Mouse (Mus musculus): ENCODE results near the gene Pfdn2. TPM values are rescaled to one million over a fixed set of nuclear protein-coding genes. Genes with fewer than 3 reads are reported as not detected.
A peak's percentile ranks its signal among the peaks of the same experiment; 100 is the strongest.
"Not testable (repeated sequence)": the region's sequence is repeated elsewhere in the genome, so short reads cannot be mapped to it uniquely, and the experiment has no call there.

Pfdn2 gene
- polyA plus RNA-seq (2015; fragmentation: Nextera tagmentation; extraction: Ambion mirVana), result 122 and 130 TPM in 2 replicates

DNA sequence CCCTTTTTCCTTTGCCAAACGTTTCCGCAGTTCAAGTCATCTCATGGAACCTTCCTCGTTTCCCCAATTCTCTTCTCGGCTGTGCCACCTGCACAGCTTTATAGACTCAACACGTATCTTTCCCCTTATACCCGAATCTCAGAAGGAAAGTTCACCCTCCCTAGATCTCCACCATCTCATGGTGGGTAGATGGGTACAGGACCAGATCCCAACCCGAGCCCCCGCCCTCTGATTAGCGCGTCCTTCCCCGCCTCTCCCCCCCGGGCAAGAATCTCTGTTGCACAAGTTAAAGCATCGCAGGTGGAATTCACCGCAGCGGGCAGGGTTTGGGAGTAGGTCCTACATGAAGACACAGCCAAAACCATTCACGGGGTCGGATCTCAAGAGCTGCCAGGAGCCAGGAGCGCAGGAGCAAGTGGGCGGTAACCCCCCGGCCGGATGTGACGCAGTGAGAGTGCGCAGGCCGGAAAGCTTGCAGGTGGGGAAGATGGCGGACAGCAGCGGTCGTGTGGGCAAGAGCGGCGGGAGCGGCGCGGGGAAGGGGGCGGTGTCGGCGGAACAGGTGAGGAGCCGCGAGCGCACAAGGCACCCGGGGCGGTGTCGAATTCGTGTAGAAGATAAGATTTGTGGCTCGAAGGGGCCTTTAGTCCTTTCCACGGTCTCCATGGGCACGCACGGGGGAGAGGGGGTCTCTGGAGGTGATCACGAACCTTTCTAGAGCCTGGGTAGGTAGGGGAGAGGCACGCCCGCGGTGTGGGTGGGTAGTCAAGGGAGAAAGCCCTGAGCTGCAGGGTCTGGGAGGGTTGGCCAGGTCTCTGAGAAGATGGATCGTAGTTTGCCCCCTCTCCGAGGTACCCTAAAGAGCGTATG is at the start of gene Pfdn2, which contains the start of gene Nit1:
Gene Pfdn2 (plus strand): TSS at position 446 of the 870 bp plus-strand sequence.
Gene Nit1 (minus strand): TSS at position 422 of the 870 bp plus-strand sequence.
- Histone ChIP-seq H3K27me3 (no peaks in the 10 kb centered on the region), H3K9ac (peak within 1 kb of the TSS; percentile 78), H3K4me3 (replicated peaks) (peak within 1 kb of the TSS; percentile 94), H3K4me1 (peaks cover 22% of the 10 kb centered on the region), H3K4me2 (peak within 1 kb of the TSS; percentile 86), H3K9me3 (replicated peaks) (0 out of 2 replicates have a peak, but pooled peaks cover 7% of the 10 kb centered on the region), H3K27ac (peak within 1 kb of the TSS; percentile 88), H3K36me3 (peaks cover 31% of the 10 kb centered on the region)
- ATAC-seq (replicated peaks; ENCODE audit: low FRiP score), result peak; percentile 92
- WGBS, result under 1% methylated on average over 53 of the region's 53 CpGs

DNA sequence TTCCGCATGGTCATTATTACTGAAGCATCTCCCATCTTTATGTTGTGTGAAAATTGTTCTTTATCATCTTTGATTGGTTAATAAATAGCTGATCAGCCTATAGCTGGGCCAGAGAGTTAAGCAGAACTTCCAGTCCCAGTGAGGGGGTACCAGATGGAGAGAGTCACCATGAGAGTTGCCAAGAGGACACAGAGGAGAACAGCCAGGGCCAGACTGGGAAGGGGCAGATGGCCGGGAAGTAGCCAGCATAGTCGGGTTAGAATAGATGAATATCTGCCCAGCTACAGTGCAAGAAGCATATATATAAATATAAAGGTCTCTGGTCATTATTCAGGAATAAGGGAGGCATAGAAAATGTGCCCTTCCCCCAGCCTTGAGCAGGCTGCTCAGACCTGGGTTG is 47.2 kb upstream of the Pfdn2 start:
- peaks cover 7% of the 10 kb centered on the region for H3K4me1 ChIP-seq
- H3K36me3 ChIP-seq, result no peaks in the 10 kb centered on the region
- H3K9ac ChIP-seq, result no peak overlapping the region
- no peak for ATAC-seq (replicated peaks; ENCODE audit: low FRiP score)
- no peak overlapping the region for H3K4me2 ChIP-seq
- no peak overlapping the region for H3K27ac ChIP-seq
- H3K27me3 ChIP-seq, result peaks cover 22% of the 10 kb centered on the region
- H3K9me3 ChIP-seq (replicated peaks), result no peaks in the 10 kb centered on the region
- no peak overlapping the region for H3K4me3 ChIP-seq (replicated peaks)
- 70% methylated on average over 3 of the region's 3 CpGs for WGBS

DNA sequence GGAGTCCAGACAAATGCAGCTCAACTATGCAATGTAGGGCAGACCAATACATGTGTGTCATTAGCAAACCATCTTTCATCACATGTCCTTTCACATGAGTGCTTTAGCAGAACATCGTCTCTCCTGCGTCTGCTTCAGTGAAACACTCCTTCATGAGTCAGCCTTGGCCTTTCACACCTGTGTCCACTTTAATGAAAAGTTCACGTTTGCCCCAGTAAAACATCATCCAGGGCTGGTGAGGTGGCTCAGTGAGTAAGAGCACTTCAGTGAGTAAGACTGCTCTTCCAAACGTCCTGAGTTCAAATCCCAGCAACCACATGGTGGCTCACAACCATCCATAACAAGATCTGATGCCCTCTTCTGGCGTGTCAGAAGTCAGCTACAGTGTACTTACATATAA is 39.3 kb upstream of the Pfdn2 start:
- H3K4me1 ChIP-seq; H3K27me3 ChIP-seq; H3K4me2 ChIP-seq; H3K9ac ChIP-seq; H3K4me3 ChIP-seq (replicated peaks); H3K36me3 ChIP-seq; H3K27ac ChIP-seq; ATAC-seq (replicated peaks; ENCODE audit: low FRiP score); H3K9me3 ChIP-seq (replicated peaks): not testable (repeated sequence)
- WGBS, result 75% methylated on average over 5 of the region's 5 CpGs

DNA sequence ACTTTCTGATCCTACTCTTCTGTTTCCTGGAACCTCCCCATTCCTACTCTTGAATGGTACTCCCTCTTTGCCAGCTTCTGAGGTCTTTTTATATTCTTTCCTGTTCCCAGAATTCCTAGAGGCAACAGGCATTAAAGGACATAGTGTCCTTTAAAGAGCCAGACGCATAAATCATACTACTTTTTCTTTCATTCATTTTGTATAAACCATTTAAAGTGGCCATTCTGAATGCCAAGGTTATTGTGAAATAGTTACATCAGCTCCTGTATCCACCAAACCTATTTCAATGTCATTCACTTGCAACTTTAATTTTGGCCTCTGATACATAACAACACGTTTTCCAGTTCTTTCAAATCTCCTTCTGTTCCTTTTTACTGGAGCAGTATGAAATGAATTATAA is 36.1 kb upstream of the Pfdn2 start:
- no peak overlapping the region for H3K27ac ChIP-seq
- H3K4me3 ChIP-seq (replicated peaks), result no peak overlapping the region
- H3K4me2 ChIP-seq, result no peak overlapping the region
- WGBS, result 69% methylated on average over 2 of the region's 2 CpGs
- H3K27me3 ChIP-seq, result no peaks in the 10 kb centered on the region
- ATAC-seq (replicated peaks; ENCODE audit: low FRiP score), result no peak
- H3K4me1 ChIP-seq, result no peaks in the 10 kb centered on the region
- no peak overlapping the region for H3K9ac ChIP-seq
- H3K9me3 ChIP-seq (replicated peaks), result no peaks in the 10 kb centered on the region
- H3K36me3 ChIP-seq, result no peaks in the 10 kb centered on the region

DNA sequence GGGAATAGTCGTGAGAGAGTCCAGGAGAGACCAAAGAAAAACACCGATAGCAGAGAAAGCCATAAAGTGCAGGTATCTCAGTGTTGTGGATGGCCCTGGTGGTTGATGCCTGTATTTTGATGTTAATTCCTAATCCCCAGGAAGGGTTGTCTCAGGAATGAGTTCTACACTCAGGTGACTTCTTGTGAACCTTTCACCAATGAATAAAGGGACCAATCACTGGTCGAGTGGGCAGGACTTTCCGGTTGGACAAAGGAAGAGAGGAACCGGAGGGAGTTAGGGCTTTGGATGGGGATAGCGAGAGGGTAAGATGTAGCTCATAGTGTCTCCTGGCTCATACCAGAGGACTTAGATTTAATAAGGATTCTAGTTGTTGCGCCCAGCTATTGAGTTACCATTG is 25.7 kb upstream of the Pfdn2 start:
- peaks cover 6% of the 10 kb centered on the region; the same call in 1 of the 2 replicates for H3K4me1 ChIP-seq
- peak overlapping the region; percentile 51 for H3K4me2 ChIP-seq
- 0 out of 2 replicates have a peak, but pooled peaks cover 5% of the 10 kb centered on the region for H3K36me3 ChIP-seq
- 0 out of 2 replicates have a peak overlapping the region, but pooled peaks have one; percentile 24 for H3K9ac ChIP-seq
- no peaks in the 10 kb centered on the region for H3K9me3 ChIP-seq (replicated peaks)
- peak overlapping the region; percentile 33 for H3K4me3 ChIP-seq (replicated peaks)
- WGBS, result 15% methylated on average over 7 of the region's 7 CpGs
- no peaks in the 10 kb centered on the region for H3K27me3 ChIP-seq
- H3K27ac ChIP-seq, result no peak overlapping the region
- no peak for ATAC-seq (replicated peaks; ENCODE audit: low FRiP score)

DNA sequence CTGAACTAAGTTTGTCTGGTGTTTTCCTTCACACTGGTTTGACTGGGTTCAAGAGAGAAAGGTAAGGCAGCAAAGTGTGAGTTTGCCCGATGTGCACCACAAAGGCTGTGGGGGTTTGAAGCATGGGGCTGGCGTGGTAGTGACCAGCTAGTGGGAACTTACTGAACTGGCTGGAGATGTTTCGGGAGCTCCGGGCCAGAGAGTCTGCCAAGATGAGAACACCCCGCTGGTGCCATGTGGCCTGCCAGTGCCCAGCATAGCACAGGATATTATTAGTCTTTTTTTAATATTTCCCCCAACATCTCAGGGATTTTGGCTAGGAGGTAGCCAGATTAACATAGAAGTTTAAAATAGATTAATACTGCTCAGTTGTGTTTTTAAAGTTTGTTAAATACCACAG is 25.3 kb upstream of the Pfdn2 start:
- H3K9me3 ChIP-seq (replicated peaks), result no peaks in the 10 kb centered on the region
- peak overlapping the region; percentile 51 for H3K4me2 ChIP-seq
- 21% methylated on average over 5 of the region's 5 CpGs for whole genome bisulfite sequencing
- 0 out of 2 replicates have a peak overlapping the region, but pooled peaks have one; percentile 24 for H3K9ac ChIP-seq
- no peak overlapping the region for H3K27ac ChIP-seq
- no peak for ATAC-seq (replicated peaks; ENCODE audit: low FRiP score)
- H3K4me3 ChIP-seq (replicated peaks), result peak overlapping the region; percentile 33
- H3K27me3 ChIP-seq, result no peaks in the 10 kb centered on the region
- H3K4me1 ChIP-seq, result peaks cover 6% of the 10 kb centered on the region; the same call in 1 of the 2 replicates
- H3K36me3 ChIP-seq, result 0 out of 2 replicates have a peak, but pooled peaks cover 9% of the 10 kb centered on the region

DNA sequence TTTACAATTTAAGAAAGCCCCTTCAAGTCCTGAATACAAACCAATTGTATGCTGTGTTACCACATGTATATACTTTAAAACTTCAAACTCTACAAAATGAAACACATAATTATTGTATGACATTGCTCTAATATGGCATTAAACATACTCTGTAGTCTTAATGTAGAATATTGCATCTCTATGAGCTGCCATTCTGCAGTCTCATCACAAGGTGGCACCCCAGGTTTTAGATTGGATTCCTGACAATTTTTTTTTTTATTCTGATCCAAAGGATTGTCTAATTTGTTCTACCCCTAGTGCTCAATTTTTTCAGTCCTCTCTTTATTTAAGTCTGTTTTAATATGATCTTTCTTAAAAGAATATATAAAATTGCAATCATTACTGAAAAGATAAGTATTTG is 24.1 kb upstream of the Pfdn2 start:
- H3K4me1 ChIP-seq, result peaks cover 6% of the 10 kb centered on the region; the same call in 1 of the 2 replicates
- no peak overlapping the region for H3K4me2 ChIP-seq
- peaks cover 20% of the 10 kb centered on the region; the same call in 1 of the 2 replicates for H3K36me3 ChIP-seq
- H3K9me3 ChIP-seq (replicated peaks), result no peaks in the 10 kb centered on the region
- H3K27ac ChIP-seq, result no peak overlapping the region
- ATAC-seq (replicated peaks; ENCODE audit: low FRiP score), result no peak
- H3K27me3 ChIP-seq, result no peaks in the 10 kb centered on the region
- no peak overlapping the region for H3K4me3 ChIP-seq (replicated peaks)
- H3K9ac ChIP-seq, result no peak overlapping the region

DNA sequence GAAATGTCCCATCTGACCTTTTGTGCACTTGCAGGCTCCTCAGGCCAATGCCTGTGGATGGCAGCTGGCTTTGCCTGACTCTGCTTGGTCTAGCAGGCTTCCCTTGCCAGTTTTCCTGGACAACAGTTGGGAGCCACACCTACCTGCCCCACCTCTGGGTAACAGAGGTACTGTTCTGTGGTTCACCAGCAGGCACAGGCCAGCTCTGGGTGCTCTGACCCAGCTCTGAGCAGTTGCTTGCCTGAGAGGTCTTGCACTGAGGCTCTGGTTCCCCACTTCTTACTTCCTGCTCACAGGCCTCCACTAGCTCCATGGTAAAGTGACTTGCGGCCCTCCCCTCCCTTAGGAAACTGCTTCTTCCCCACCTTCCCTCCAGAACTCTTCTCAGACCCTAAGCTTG is 23.5 kb upstream of the Pfdn2 start:
- 83% methylated on average over 1 of the region's 1 CpGs for WGBS
- H3K4me2 ChIP-seq, result no peak overlapping the region
- H3K9ac ChIP-seq, result no peak overlapping the region
- no peak overlapping the region for H3K4me3 ChIP-seq (replicated peaks)
- ATAC-seq (replicated peaks; ENCODE audit: low FRiP score), result peak; percentile 74; the same call in 1 of the 2 replicates
- H3K9me3 ChIP-seq (replicated peaks), result no peaks in the 10 kb centered on the region
- 0 out of 2 replicates have a peak overlapping the region, but pooled peaks have one; percentile 9 for H3K27ac ChIP-seq
- no peaks in the 10 kb centered on the region for H3K27me3 ChIP-seq
- H3K4me1 ChIP-seq, result peaks cover 8% of the 10 kb centered on the region
- H3K36me3 ChIP-seq, result peaks cover 21% of the 10 kb centered on the region; the same call in 1 of the 2 replicates

DNA sequence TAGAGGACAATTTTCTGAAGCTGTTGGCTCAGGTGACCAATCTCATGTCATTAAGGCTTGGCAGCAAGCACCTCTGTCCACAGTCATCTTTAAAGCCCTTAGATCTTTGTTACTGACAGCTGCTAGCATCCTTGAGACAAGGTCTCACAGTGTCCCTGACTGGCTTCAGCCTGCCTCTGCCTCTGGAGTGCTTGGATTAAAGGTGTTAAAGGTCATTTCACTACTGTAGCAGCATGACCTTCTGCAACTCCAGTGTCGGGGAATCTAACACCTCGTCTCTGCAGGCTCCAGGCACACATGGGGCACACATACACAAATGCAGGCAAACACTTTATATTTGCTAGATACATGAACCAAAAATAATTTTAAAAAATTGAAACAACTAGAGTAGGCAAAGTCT is 19.9 kb upstream of the Pfdn2 start:
- H3K27me3 ChIP-seq, result no peaks in the 10 kb centered on the region
- H3K36me3 ChIP-seq, result peaks cover 21% of the 10 kb centered on the region; the same call in 1 of the 2 replicates
- no peak overlapping the region for H3K4me2 ChIP-seq
- H3K4me3 ChIP-seq (replicated peaks), result no peak overlapping the region
- no peak overlapping the region for H3K9ac ChIP-seq
- no peak for ATAC-seq (replicated peaks; ENCODE audit: low FRiP score)
- no peaks in the 10 kb centered on the region for H3K9me3 ChIP-seq (replicated peaks)
- peaks cover 22% of the 10 kb centered on the region for H3K4me1 ChIP-seq
- WGBS, result 57% methylated on average over 2 of the region's 2 CpGs
- no peak overlapping the region for H3K27ac ChIP-seq

DNA sequence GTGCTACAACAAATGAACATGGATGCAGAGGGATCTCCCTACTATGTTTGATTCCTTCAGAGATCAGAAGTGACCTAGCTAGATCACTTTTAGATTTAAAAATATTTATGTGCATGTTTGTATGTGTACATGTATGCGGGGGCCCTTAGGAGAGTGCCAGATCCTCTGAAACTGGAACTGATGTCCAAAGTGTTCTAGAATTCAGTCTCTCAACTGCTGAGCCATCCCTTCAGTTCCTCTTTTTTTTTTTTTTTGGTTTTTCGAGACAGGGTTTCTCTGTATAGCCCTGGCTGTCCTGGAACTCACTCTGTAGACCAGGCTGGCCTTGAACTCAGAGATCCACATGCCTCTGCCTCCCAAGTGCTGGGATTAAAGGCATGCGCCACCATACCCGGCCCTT is 18.9 kb upstream of the Pfdn2 start:
- not testable (repeated sequence) for H3K27me3 ChIP-seq, H3K9ac ChIP-seq
- 83% methylated on average over 4 of the region's 4 CpGs for WGBS

DNA sequence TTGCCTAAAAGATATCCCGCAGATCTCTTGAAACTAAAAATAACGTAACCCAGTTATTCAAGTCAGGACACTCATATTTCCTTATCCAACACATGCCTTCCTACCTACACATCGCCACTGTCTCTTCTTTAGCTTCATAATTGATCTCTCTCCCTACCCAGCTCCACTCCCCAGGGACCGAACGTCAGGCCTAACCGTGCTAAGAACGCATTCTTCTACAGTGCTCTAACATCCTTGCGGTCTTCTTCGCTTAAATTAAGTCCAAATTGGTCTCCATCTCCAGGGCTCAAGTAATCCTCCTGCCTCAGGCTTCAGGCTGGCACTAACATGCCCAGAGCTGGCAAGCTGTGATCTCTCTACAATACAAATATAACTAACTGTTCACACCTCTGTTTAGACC is 17.2 kb upstream of the Pfdn2 start:
- H3K9ac ChIP-seq, result peak overlapping the region; percentile 99
- peak overlapping the region; percentile 100 for H3K27ac ChIP-seq
- no peaks in the 10 kb centered on the region for H3K9me3 ChIP-seq (replicated peaks)
- no peaks in the 10 kb centered on the region for H3K27me3 ChIP-seq
- no peak for ATAC-seq (replicated peaks; ENCODE audit: low FRiP score)
- H3K4me3 ChIP-seq (replicated peaks), result peak overlapping the region; percentile 91
- 23% methylated on average over 9 of the region's 9 CpGs for WGBS
- H3K4me2 ChIP-seq, result peak overlapping the region; percentile 77
- H3K36me3 ChIP-seq, result peaks cover 21% of the 10 kb centered on the region; the same call in 1 of the 2 replicates
- H3K4me1 ChIP-seq, result peaks cover 38% of the 10 kb centered on the region

More for the DNA sequence above, 18.9 kb upstream of the Pfdn2 start:
- Histone ChIP-seq H3K4me1 (peaks cover 30% of the 10 kb centered on the region), H3K36me3 (peaks cover 21% of the 10 kb centered on the region; the same call in 1 of the 2 replicates)
- not testable (repeated sequence) for H3K4me2 ChIP-seq; H3K9me3 ChIP-seq (replicated peaks); H3K4me3 ChIP-seq (replicated peaks); H3K27ac ChIP-seq; ATAC-seq (replicated peaks; ENCODE audit: low FRiP score)

DNA sequence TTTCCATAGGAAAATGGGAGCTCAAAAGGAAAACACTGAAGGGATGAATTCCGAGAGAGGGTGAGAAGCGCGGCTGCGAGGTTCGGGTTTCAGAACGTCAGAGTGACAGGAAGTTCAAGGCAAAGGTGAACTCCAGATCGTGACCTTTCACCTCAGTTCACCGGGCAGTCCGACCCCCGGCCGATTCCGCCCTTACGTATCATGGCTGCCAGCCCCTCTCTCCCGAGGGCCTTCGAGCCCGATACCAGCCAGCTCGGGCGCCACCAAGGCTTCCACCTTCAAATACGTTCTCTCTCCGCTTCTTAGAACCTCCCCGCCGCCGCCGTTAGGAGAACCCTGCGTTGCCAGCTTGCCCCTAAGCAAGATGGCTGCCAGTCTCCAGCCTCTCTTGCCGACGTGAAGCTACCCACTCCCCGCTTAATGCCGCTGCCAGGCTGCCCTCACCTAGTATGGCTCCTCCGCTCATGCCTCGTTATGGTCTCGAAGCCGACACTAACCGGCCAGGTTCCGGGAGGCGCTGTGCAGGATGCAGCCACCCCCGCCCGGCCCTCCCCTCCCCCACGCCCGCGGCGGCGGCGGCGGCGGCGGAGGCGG is 16.5 kb upstream of the Pfdn2 start, which contains the start of gene Dedd:
Gene Dedd (plus strand): TSS at position 307 of the 594 bp plus-strand sequence.
- peak within 1 kb of the TSS; percentile 91 for H3K4me3 ChIP-seq (replicated peaks)
- H3K36me3 ChIP-seq, result peaks cover 21% of the 10 kb centered on the region; the same call in 1 of the 2 replicates
- H3K9ac ChIP-seq, result peak within 1 kb of the TSS; percentile 99
- WGBS, result under 1% methylated on average over 40 of the region's 48 CpGs
- peak within 1 kb of the TSS; percentile 100 for H3K27ac ChIP-seq
- peak within 1 kb of the TSS; percentile 77 for H3K4me2 ChIP-seq
- no peaks in the 10 kb centered on the region for H3K27me3 ChIP-seq
- H3K9me3 ChIP-seq (replicated peaks), result no peaks in the 10 kb centered on the region
- peak; percentile 93 for ATAC-seq (replicated peaks; ENCODE audit: low FRiP score)
- peaks cover 41% of the 10 kb centered on the region for H3K4me1 ChIP-seq
